Mouse (Mus musculus) hindbrain, embryonic 12.5 days (tissue): Measurements from ENCODE around the gene Trarg1. TPM values are rescaled to one million over a fixed set of nuclear protein-coding genes. Genes with fewer than 3 reads are reported as not detected.

Experiments
- ATAC-seq: fragments of 200-750 bp; cut with Nextera tagmentation; 2 replicates; pipeline ENCODE4 v1.8.0; 2017; ENCODE audit warnings: moderate TSS enrichment; ENCODE audit not compliant: low FRiP score
- H3K27ac ChIP-seq: fragments of 300-500 bp; sonication (generic); 2 replicates; pipeline ENCODE4 v1.5.1; 2016; ENCODE audit warnings: mild to moderate bottlenecking
- H3K27me3 ChIP-seq: fragments of 300-500 bp; sonication (generic); 2 replicates; pipeline ENCODE4 v1.6.1; 2016; ENCODE audit warnings: mild to moderate bottlenecking
- H3K36me3 ChIP-seq: fragments of 300-500 bp; sonication (generic); 2 replicates; pipeline ENCODE4 v1.6.1; 2016; ENCODE audit warnings: mild to moderate bottlenecking
- H3K4me1 ChIP-seq: fragments of 300-500 bp; sonication (generic); 2 replicates; pipeline ENCODE4 v1.6.1; 2016
- H3K4me2 ChIP-seq: fragments of 300-500 bp; sonication (generic); replicated peaks from 2 replicates; pipeline ENCODE4 v1.6.1; 2016; ENCODE audit warnings: mild to moderate bottlenecking
- H3K4me3 ChIP-seq: fragments of 300-500 bp; sonication (generic); 2 replicates; pipeline ENCODE4 v1.5.1; 2016; ENCODE audit warnings: mild to moderate bottlenecking
- H3K9ac ChIP-seq: fragments of 300-500 bp; sonication (generic); 2 replicates; pipeline ENCODE4 v1.6.1; 2016; ENCODE audit warnings: mild to moderate bottlenecking, moderate library complexity
- H3K9me3 ChIP-seq: fragments of 300-500 bp; sonication (generic); replicated peaks from 2 replicates; pipeline ENCODE4 v1.6.1; 2016; ENCODE audit warnings: mild to moderate bottlenecking
- WGBS: fragments of 180-500 bp; shearing (Covaris S2); methylation state at CpG from one replicate; pipeline ENCODE4 v1.1.7; 2016; 5-methylcytosine and 5-hydroxymethylcytosine counted together
- polyA plus RNA-seq: library from polyadenylated mRNA; unstranded; fragments of >200 nt; fragmentation: Nextera tagmentation; extraction: Ambion mirVana; gene quantifications from 2 replicates; pipeline ENCODE4 v1.2.1, GENCODE M21; 2016

Gene Trarg1
- polyA plus RNA-seq, 1 experiment from 2014 or later, result 0.10 TPM

DNA sequence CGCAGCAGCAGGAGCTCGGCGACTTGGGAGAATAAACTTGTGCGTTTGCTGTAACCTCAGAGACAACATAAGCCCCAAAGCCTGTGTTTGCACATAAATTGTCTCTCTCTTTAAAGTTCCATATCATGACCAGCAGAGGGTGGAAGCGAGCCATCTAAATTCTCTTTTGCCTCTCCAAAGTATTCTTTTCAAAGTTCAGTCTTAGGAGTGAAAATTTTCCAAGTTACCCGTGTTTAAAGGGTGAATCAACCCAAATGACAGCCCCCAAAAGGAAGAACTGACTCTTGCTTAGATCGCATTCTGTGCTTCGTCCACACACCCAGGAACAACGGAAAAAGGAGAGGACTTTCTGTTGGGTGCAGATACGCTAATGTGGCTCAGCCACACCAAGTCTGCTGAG is 24.5 kb upstream of the Trarg1 start:
- H3K9ac ChIP-seq, result no peak overlapping the region
- no peak overlapping the region for H3K4me3 ChIP-seq
- H3K27me3 ChIP-seq, result no peaks in the 10 kb centered on the region; the same call in 1 of the 2 replicates
- no peaks in the 10 kb centered on the region for H3K36me3 ChIP-seq
- no peaks in the 10 kb centered on the region for H3K9me3 ChIP-seq
- H3K4me2 ChIP-seq, result peak overlapping the region; percentile 30
- WGBS, result 9% methylated on average over 10 of the region's 10 CpGs
- no peak for ATAC-seq
- no peak overlapping the region for H3K27ac ChIP-seq
- peaks cover 5% of the 10 kb centered on the region; the same call in 1 of the 2 replicates for H3K4me1 ChIP-seq

DNA sequence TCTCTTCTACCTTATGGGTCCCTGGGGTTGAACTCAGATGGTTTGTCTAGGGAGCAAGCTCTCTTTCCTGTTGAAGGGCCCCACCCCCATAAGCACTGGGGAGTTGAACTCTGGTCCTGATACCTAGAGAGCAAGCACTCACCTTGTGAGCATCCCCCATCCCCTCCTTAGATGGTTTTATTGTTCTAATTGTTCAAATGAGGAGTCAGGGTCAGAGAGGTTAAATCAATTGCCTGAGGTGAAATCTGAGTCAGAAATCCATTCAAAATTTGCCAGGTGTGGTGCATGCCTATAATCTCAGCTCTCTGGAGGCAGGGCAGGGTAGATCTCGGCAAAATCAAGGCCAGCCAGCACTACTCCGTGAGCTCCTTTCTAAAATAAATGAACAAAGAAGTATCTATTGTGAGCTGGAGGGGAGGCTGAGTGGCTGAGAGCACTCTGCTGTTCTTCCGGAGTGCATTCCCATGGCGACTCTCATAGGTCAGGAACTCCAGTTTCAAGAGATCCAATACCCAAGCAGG is 22.1 kb upstream of the Trarg1 start:
- Histone ChIP-seq H3K9me3 (no peaks in the 10 kb centered on the region), H3K27me3 (no peaks in the 10 kb centered on the region; the same call in 1 of the 2 replicates), H3K4me2 (no peak overlapping the region), H3K4me1 (peaks cover 5% of the 10 kb centered on the region; the same call in 1 of the 2 replicates), H3K36me3 (no peaks in the 10 kb centered on the region), H3K27ac (no peak overlapping the region), H3K9ac (no peak overlapping the region), H3K4me3 (no peak overlapping the region)
- 48% methylated on average over 4 of the region's 4 CpGs for WGBS
- no peak for ATAC-seq

- H3K4me1 ChIP-seq, result peaks cover 2% of the 10 kb centered on the region; the same call in 1 of the 2 replicates
- ATAC-seq, result no peak
- no peaks in the 10 kb centered on the region for H3K36me3 ChIP-seq
- peaks cover 10% of the 10 kb centered on the region for H3K27me3 ChIP-seq
- no peak overlapping the region for H3K4me3 ChIP-seq
- no peak overlapping the region for H3K27ac ChIP-seq
- no peaks in the 10 kb centered on the region for H3K9me3 ChIP-seq
- no peak overlapping the region for H3K9ac ChIP-seq
- no peak overlapping the region for H3K4me2 ChIP-seq
- WGBS, result 72% methylated on average over 14 of the region's 14 CpGs
These were observed 20.3 kb upstream of the Trarg1 start for GRCm38 (mm10) chr11:76659138-76659930.

DNA sequence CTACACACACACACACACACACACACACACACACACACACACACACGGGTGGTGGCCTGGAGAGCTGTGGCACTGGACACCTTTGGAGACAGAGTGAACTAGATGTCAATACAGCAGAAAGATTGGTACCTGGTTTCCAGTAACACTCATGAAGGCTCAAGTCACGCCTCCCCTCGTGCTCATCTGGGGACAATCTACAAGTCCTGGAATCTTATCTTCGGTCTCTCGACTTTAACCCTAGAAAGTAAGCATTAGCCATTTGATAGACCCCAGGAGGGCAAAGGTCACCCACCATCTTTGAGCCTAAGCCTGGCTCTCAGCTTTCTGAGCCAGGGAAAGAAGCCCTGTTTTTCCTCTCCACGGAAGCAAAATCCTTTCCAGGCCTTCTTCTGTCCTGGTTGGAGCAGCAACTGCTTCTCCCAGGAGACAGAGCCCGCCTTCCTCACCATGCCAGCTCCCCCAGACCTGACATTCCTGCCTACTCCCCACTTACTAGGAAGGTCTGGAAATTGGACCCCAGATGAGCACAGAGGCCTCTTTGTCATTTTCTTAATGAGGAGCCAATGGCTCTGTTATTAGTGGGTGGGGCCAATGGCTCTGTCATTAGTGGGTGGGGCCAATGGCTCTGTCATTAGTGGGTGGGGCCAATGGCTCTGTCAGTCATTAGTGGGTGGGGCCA is 17.7 kb upstream of the Trarg1 start:
- no peaks in the 10 kb centered on the region for H3K36me3 ChIP-seq
- H3K4me3 ChIP-seq, result no peak overlapping the region
- no peak overlapping the region for H3K4me2 ChIP-seq
- H3K9me3 ChIP-seq, result no peaks in the 10 kb centered on the region
- WGBS, result 74% methylated on average over 7 of the region's 7 CpGs
- no peak overlapping the region for H3K27ac ChIP-seq
- ATAC-seq, result no peak
- H3K9ac ChIP-seq, result no peak overlapping the region
- H3K27me3 ChIP-seq, result peaks cover 34% of the 10 kb centered on the region
- peaks cover 9% of the 10 kb centered on the region for H3K4me1 ChIP-seq

- peaks cover 71% of the 10 kb centered on the region for H3K27me3 ChIP-seq
These were observed 13.5 kb upstream of the Trarg1 start for GRCm38 (mm10) chr11:76666002-76666649.

GRCm38 (mm10) chr11:76667807-76668206 is 11.8 kb upstream of the Trarg1 start:
- ATAC-seq, result no peak
- Histone ChIP-seq H3K4me1 (peaks cover 13% of the 10 kb centered on the region), H3K9ac (no peak overlapping the region), H3K36me3 (no peaks in the 10 kb centered on the region), H3K27me3 (peaks cover 88% of the 10 kb centered on the region), H3K4me3 (no peak overlapping the region), H3K27ac (no peak overlapping the region), H3K9me3 (no peaks in the 10 kb centered on the region), H3K4me2 (no peak overlapping the region)
- 31% methylated on average over 4 of the region's 4 CpGs for WGBS

More at GRCm38 (mm10) chr11:76666002-76666649, 13.5 kb upstream of the Trarg1 start:
- Histone ChIP-seq H3K4me3 (peak overlapping the region; percentile 32), H3K27ac (no peak overlapping the region), H3K9me3 (no peaks in the 10 kb centered on the region), H3K4me1 (peaks cover 7% of the 10 kb centered on the region; the same call in 1 of the 2 replicates), H3K36me3 (no peaks in the 10 kb centered on the region), H3K9ac (peak overlapping the region; percentile 50), H3K4me2 (peak overlapping the region; percentile 63)
- 8% methylated on average over 35 of the region's 35 CpGs for WGBS
- ATAC-seq, result no peak

- Histone ChIP-seq H3K4me2 (peak within 1 kb of the TSS; percentile 66), H3K9ac (peak within 1 kb of the TSS; percentile 59), H3K4me3 (peak within 1 kb of the TSS; percentile 39), H3K36me3 (no peaks in the 10 kb centered on the region), H3K4me1 (peaks cover 9% of the 10 kb centered on the region), H3K27me3 (peaks cover 83% of the 10 kb centered on the region), H3K27ac (no peak within 1 kb of the TSS), H3K9me3 (no peaks in the 10 kb centered on the region)
- no peak for ATAC-seq
- 59% methylated on average over 15 of the region's 15 CpGs for WGBS
These were observed 7.6 kb upstream of the Trarg1 start, which contains the start of gene Bhlha9 for GRCm38 (mm10) chr11:76671871-76672475. Gene Bhlha9 (plus strand): TSS chr11:76672470.

- H3K4me1 ChIP-seq, result peaks cover 9% of the 10 kb centered on the region
- H3K9ac ChIP-seq, result peak overlapping the region; percentile 59
- H3K9me3 ChIP-seq, result no peaks in the 10 kb centered on the region
- peak overlapping the region; percentile 66 for H3K4me2 ChIP-seq
- peak overlapping the region; percentile 39 for H3K4me3 ChIP-seq
- WGBS, result 2% methylated on average over 64 of the region's 64 CpGs
- H3K27ac ChIP-seq, result no peak overlapping the region
- H3K36me3 ChIP-seq, result no peaks in the 10 kb centered on the region
- no peak for ATAC-seq
- peaks cover 78% of the 10 kb centered on the region for H3K27me3 ChIP-seq
These were observed 6.8 kb upstream of the Trarg1 start for GRCm38 (mm10) chr11:76672561-76673384.

GRCm38 (mm10) chr11:76674199-76674598 is 5.4 kb upstream of the Trarg1 start:
- Histone ChIP-seq H3K4me2 (no peak overlapping the region), H3K36me3 (no peaks in the 10 kb centered on the region), H3K27me3 (peaks cover 76% of the 10 kb centered on the region), H3K4me1 (peaks cover 9% of the 10 kb centered on the region), H3K9ac (no peak overlapping the region), H3K4me3 (no peak overlapping the region), H3K27ac (no peak overlapping the region), H3K9me3 (no peaks in the 10 kb centered on the region)
- WGBS, result 61% methylated on average over 8 of the region's 8 CpGs
- no peak for ATAC-seq

DNA sequence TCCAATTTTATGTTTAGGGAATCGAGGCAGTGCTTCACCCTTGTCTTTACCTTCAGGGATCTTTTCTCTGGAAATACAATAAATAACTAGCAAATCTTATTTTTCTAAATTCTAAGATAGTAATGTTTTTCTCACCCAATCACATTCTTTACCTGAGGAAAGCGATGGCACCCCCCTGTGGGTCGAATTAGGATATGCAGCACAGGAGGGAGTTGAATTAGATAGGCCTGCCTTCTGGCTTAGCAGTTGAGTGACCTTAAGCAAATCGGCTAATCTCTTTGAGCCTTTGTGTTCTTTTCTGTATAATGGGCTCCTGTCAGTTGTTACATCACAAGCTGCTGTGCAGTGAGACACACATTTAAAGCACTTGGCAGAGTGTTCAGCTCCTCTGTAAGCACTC is 4.9 kb upstream of the Trarg1 start:
- no peak overlapping the region for H3K27ac ChIP-seq
- H3K4me3 ChIP-seq, result no peak overlapping the region
- peaks cover 74% of the 10 kb centered on the region for H3K27me3 ChIP-seq
- ATAC-seq, result no peak
- no peak overlapping the region for H3K4me2 ChIP-seq
- H3K9ac ChIP-seq, result no peak overlapping the region
- 48% methylated on average over 4 of the region's 4 CpGs for WGBS
- H3K9me3 ChIP-seq, result no peaks in the 10 kb centered on the region
- H3K4me1 ChIP-seq, result peaks cover 9% of the 10 kb centered on the region
- H3K36me3 ChIP-seq, result no peaks in the 10 kb centered on the region

DNA sequence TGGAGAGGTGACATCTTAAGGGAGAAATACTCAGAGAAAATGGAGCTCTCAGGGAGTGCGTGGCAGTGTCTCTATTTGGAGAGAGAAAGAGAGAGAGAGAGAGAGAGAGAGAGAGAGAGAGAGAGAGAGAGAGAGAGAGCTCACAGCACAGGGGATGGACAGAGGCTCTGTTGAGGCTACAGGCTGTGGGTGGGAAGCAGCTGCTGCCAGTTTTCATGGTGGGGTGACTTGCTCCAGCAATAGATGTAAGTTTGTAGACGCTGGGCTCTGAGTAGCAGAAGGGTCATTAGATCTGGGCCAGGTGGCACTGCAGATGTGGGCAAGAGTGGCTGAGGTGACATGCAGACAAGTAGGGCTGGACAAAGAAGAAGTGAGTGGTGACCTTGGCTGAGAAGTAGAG is 6.0 kb downstream of the Trarg1 start:
- 75% methylated on average over 2 of the region's 2 CpGs for WGBS

More for the DNA sequence above, 6.0 kb downstream of the Trarg1 start:
- Histone ChIP-seq H3K36me3 (no peaks in the 10 kb centered on the region), H3K27ac (no peak overlapping the region), H3K4me3 (no peak overlapping the region), H3K4me2 (no peak overlapping the region), H3K27me3 (peaks cover 3% of the 10 kb centered on the region; the same call in 1 of the 2 replicates), H3K9me3 (no peaks in the 10 kb centered on the region), H3K9ac (no peak overlapping the region), H3K4me1 (no peaks in the 10 kb centered on the region)
- no peak for ATAC-seq
